Mouse (Mus musculus) liver, embryonic 14.5 days (tissue): ENCODE results near the gene Otud6a.

Source experiments
- CTCF ChIP-seq: IDR thresholded peaks from 2 replicates; pipeline ENCODE4 v1.5.1; 2016; ENCODE audit warnings: antibody characterized with exemption, low read depth, control low read depth
- EP300 ChIP-seq: IDR thresholded peaks from 2 replicates; pipeline ENCODE4 v1.6.1; 2016; ENCODE audit warnings: antibody characterized with exemption, low read depth

DNA sequence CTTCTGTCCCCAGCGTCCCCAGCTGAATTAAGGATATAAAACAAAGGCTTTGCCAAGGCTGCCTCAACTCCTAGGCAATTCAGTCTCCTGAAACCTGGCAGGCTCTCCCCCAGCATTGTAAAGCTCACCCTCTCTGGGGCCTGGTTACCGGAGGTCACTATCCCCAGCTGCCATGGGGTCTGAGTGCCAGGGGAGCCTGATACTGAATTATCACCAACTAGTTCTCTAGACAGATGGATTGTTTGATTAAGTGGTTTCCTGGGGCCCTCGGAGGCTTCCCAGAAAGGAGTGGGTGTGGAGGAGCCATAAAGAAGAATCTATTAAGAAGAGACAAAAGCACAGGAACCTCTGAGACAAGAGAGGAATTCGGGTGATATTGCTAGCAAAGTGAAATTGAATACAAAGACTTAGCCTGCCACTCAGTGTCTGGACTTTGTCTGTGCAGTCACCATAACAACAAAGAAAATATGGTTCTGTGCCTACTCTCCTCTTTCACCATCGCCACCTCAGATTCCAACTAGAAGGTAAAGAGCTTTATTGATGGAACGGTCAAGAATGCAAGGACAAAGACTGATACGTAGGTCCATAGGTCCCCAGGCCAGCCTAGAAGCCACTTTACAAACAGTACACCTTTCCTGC lies 34.5 kb upstream of the Otud6a start:
- TF ChIP-seq EP300: no peak
- TF ChIP-seq CTCF: no peak
